Mouse (Mus musculus) lung, postnatal 25 days (tissue): ENCODE data around the gene Reg3d.
"Not testable (repeated sequence)": the region's sequence is repeated elsewhere in the genome, so short reads cannot be mapped to it uniquely, and the experiment has no call there.

Source experiments
- DNase-seq: peaks from one replicate; pipeline ENCODE4 v3.0.0; 2022; ENCODE audit warnings: low spot score

Gene Reg3d

GRCm38 (mm10) chr6:78378765-78379164 lies at the start of gene Reg3d:
Reg3d (minus strand) TSS chr6:78378865.
- DNase-seq, result no peak

GRCm38 (mm10) chr6:78425497-78425896 lies 46.8 kb upstream of the Reg3d start:
- DNase-seq, result no peak

GRCm38 (mm10) chr6:78422411-78422810 lies 43.7 kb upstream of the Reg3d start, which contains the start of gene Reg1:
Reg1 (plus strand) TSS chr6:78422711.
- not testable (repeated sequence) for DNase-seq

GRCm38 (mm10) chr6:78395323-78395722 lies 16.7 kb upstream of the Reg3d start, which contains the start of gene Reg2:
Reg2 (plus strand) TSS chr6:78395623.
- DNase-seq, result not testable (repeated sequence)

GRCm38 (mm10) chr6:78385609-78386008 lies 6.9 kb upstream of the Reg3d start:
- DNase-seq, result no peak

GRCm38 (mm10) chr6:78380409-78380808 lies 1.7 kb upstream of the Reg3d start, which contains the start of gene Reg3a:
Reg3a (plus strand) TSS chr6:78380709.
- DNase-seq, result no peak

- no peak for DNase-seq
These were observed 8.3 kb downstream of the Reg3d start, which contains the start of gene Reg3b for GRCm38 (mm10) chr6:78370357-78370756. Reg3b (plus strand) TSS chr6:78370657.

GRCm38 (mm10) chr6:78361971-78362563 lies 16.6 kb downstream of the Reg3d start:
- DNase-seq, result no peak

GRCm38 (mm10) chr6:78341689-78342088 lies 37.0 kb downstream of the Reg3d start:
- DNase-seq, result no peak

- DNase-seq, result no peak
These were observed 38.4 kb downstream of the Reg3d start for GRCm38 (mm10) chr6:78340296-78340695.

GRCm38 (mm10) chr6:78331919-78332569 lies 46.6 kb downstream of the Reg3d start:
- no peak for DNase-seq

GRCm38 (mm10) chr6:78329166-78329565 lies 49.5 kb downstream of the Reg3d start:
- no peak for DNase-seq

GRCm38 (mm10) chr6:78327798-78328197 lies 50.9 kb downstream of the Reg3d start:
- DNase-seq, result no peak
